Mouse (Mus musculus): ENCODE results near the gene Spopl.
A peak's percentile ranks its signal among the peaks of the same experiment; 100 is the strongest.
"Not testable (repeated sequence)": the region's sequence is repeated elsewhere in the genome, so short reads cannot be mapped to it uniquely, and the experiment has no call there.

Spopl gene

DNA sequence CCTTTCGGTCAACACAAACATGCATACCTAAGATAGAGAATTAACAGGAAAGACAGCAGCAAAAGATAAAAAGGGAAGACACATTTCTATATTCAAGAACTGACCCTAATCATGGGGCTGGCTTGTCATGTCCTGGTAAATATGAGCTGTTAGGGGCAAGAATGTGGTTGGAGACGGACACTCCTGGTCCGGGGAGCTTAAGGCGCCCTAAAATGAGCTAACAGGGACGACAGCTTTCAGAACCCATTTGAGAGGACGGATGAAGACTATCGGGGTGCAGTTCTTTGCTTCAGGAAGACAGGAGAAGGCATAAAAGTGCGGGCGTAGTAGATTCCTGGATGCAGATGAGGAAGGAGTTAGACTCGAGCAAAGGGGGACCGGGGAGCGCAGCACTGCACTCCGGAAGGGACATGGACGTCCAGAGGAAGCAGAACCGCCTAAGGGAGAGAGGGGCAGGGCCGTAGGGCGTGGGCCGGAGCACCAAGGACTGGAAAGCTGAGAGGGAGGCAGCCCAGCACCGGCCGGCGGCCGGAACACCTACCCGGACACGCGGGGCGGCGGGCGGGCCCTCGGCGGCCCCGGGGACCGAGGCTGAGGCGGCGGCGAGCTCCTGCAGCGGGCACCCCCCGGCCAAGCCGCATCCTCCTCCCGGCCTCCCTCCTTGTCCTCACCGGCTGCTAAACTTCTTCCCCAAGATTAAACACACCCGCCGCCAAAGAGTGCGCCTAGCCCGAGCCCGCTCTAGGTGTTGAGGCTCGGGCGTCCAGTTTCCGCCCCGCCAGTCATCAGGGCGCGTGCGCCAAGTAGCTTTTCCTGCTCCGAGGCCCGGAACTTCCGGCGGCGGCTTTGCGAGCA lies at the start of gene Spopl:
Gene Spopl, minus strand, starts transcription at position 805 of the 855 bp plus-strand sequence.
- peak; percentile 89 to 92 for DNase-seq (ENCODE audit: low spot score in 2 of 2)

DNA sequence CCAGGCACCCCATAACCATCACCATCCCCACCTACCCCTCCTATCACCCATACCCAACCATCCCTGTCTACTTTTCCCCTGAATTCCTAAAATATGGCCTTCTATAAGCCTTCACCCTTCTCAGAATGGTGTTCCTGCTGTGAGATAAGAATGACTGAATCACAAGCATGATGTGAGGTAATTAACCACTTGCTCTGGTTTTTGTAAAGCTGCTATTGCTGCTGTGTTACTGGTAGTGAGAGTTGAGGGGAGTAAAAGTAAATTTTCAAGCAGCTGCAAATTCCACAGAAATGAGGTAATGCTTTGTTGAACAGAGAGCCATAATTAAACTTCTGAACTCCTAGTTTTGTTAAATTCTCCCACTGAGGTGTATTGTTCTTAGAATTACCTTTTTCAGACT lies 48.2 kb upstream of the Spopl start:
- no peak for DNase-seq (ENCODE audit: low spot score in 2 of 2)

DNA sequence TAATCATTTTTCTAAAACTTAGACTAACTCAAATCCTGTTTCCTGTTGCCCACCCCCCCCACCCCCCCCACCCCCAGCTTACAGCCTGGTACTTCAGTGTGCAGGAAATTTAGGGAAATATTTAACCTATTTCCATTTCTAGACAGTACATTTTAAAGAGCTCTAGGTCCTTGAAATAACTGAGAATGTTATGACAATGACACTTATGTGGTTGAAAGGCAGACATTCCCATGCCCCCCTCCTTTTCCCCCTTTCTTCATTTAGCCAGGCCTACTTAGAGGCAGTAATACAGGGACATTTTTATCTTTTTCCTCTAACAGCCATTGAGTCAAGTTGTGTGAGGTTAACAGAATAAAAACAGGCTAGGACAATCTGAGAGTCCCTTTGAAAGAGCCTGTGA lies 46.1 kb upstream of the Spopl start:
- DNase-seq (ENCODE audit: low spot score in 2 of 2), result no peak

DNA sequence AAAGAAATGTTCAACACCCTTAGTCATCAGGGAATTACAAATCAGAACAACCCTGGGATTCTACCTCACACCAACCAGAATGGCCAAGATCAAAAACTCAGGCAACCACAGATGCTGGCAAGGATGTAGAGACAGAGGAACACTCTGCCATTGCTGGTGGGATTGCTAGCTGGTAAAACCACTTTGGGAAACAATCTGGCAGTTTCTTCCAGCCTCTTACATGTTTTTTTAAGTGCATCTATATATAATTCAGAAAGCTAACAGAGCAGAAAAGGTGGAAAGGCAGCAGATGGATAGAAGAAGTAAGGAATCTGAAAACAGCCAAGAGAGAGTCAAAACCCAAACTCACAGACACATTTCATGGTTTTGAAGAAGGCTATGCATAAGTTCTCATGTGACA lies 33.5 kb upstream of the Spopl start:
- DNase-seq (ENCODE audit: low spot score in 2 of 2), result no peak

DNA sequence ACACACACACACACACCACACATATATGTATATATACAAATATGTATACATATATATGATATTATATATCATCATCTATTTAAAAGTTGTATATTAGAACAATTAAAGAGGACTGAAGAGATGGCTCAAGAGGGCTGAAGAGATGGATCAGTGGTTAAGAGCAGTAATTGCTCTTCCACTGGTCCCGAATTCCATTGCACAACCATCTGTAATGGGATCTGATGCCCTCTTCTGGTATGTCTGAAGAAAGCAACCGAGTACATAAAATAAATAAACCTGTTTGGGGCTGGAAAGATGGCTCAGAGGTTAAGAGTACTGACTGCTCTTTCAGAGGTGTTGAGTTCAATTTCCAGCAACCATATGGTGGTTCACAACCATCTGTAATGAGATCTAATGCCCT lies 16.9 kb upstream of the Spopl start:
- DNase-seq (ENCODE audit: low spot score in 2 of 2), result no peak

DNA sequence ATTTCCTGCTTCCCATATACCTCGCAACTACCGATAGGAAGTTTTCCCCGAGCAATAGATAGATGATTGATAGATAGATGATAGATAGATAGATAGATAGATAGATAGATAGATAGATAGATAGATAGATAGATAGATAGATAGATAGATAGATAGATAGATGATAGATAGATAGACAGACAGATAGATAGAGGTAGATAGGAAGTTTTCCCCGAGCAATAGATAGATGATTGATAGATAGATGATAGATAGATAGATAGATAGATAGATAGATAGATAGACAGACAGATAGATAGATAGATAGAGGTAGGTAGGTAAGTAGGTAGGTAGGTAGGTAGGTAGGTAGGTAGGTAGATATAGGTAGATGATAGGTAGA lies 239 bp upstream of the Spopl start:
- DNase-seq (ENCODE audit: low spot score in 2 of 2), result not testable (repeated sequence)

DNA sequence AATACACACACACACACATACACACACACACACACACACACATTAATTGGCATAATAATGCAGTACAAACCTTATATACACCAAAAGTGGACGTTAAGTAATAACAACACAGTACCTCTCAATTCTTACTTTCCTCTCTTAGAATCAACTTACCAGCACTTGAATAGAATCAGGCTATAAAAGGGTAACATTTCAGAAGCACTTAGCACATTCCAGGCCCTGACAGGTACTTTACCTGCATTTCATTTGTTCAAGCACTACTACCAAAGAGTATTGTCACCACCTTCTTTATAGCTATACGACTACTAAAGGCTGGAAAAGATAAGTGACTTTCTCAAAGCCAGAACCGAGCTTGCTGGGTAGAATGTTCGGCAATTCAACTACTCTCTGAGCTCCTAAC lies 1.3 kb downstream of the Spopl start:
- no peak for DNase-seq (ENCODE audit: low spot score in 2 of 2)

DNA sequence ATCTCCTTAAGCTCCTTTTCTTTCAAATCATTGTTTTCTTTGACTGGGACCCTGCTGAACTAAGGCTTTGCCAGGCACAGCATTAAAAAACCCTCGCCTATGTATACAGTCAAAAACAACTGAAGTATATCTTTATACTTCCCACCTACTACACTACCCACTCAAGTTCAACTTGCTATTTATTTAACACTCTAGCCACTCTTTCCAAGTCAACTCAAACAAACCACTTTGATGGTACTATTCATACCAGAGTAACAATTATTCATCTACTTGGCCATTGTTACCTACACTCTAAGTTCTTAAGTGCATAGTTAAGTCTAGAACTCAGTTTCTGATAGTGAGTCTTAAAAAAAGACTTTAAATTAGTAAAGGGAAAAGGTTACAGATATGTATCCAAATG lies 3.1 kb downstream of the Spopl start:
- DNase-seq (ENCODE audit: low spot score in 2 of 2), result no peak

DNA sequence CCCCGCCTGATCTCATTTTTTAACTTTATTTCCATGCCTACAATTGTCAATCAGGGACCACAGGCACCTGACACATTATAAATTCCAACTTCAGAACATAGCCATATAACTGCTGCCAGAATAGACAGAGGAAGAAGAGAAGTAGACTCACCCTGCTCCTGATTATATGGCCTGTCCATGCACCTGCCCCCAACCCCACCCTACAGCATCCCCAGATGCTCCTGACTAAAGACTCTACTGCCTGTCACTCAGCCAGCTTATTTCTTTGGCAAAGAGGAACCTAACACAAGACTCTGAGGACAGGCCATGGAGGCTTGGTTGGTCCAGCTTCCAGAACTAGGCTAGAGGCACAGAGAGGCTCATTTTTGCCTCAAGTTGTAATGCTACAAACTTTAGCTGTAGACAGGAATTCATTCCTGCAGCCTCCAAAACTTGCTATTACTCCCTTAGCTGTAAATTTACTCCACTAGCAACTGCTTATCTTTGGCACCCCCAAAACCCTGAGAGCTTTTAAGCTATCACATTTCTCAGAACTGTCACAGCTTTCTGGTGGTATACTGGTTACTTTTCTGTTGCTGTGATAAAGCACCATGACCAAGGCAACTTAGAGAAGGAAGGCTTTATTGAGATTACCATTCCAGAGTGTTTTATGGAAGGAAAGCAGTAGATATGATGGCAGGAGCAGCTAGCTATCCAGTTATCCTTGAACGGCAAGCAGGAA lies 6.7 kb downstream of the Spopl start:
- no peak for DNase-seq (ENCODE audit: low spot score in 2 of 2)

DNA sequence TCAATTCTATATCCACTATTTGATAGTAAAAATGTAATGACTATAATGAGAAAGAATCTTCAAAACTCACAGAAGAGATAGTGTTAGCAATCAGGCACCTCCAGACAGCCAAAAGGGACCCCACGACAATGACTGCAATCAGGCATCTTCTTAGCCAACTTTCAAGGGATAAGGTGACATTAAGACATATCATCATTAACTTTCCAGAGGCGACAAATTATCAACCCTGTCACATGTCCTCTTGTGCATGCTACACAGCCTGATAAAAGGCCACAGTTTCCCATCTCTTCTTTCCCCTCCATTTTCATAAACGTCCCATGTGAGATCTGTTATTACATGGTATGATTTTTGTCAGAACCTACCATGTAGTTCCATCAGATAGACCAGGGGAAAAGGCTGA lies 9.0 kb downstream of the Spopl start:
- DNase-seq (ENCODE audit: low spot score in 2 of 2), result no peak

DNA sequence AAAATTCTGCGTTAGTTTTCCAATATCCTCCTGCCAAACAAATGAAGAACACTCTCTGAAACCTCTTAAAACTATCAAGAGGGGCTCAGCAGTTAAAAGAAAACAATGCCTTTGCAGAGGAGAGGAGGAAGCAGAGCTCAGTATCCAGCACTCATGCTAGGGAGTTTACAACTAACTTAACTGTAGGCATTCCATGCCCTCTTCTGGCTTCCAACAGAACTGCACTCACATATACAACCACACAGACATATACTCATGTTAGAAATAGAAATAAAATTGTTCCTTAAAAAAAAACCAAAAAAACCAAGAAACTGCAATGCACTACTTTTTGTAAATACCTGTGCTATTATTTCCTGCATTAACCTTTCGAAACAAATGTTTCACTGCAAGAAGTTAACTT lies 12.7 kb downstream of the Spopl start:
- DNase-seq (ENCODE audit: low spot score in 2 of 2), result no peak

DNA sequence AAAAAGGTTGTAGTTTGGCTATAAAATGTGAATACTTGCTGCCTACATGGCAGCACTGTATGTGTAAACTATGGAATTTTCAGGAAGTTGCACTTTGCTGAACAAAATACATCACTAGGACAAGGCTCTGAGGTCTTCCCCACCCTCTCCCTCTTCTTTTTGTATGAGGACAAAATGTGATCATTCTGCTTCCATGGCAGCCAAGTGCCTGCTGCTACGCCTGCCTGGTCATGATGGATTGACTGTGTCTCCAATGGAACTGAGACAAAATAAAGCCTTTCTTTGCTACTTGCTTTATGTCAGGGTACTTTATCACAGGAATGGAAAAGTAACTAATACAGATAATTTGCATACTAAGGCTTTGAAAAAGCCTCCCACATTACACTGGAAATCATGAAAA lies 20.7 kb downstream of the Spopl start:
- DNase-seq (ENCODE audit: low spot score in 2 of 2), result no peak

DNA sequence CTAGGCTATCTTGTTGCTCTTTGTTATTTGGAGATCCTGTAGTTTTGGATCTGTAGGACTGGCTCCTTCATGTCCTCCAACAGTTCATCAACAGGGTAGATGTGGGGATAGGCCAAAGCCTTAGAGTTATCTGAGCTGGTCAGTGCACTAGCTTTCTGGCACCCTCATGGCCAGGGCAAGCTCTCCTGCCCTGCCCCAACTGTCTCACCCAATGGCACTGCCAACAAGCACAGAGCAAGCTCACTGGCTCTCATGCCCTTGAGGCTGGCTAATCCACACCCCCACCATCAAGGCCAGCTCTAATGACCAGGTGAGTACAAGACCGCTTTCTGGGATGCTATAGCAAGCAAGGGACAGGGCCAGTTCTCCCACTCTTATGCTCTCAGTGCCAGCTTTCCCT lies 24.7 kb downstream of the Spopl start:
- DNase-seq (ENCODE audit: low spot score in 2 of 2), result no peak

DNA sequence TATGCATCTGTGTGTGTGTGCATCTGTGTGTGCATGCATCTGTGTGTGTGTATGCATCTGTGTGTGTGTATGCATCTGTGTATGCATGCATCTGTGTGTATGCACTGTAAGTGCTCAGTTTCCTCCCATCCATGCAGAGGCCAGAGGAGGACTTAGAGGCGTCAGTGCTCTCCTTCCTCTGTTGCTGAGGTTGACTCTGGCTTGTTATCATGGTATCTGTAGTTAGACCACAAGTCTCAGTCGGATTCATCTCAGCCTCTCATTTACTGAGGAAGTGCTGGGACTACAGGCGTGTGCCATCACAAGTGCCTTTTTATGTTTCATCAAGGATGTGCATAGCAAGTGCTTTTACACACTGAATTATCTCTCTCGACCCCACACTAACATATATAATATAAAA lies 31.9 kb downstream of the Spopl start:
- no peak for DNase-seq (ENCODE audit: low spot score in 2 of 2)

DNA sequence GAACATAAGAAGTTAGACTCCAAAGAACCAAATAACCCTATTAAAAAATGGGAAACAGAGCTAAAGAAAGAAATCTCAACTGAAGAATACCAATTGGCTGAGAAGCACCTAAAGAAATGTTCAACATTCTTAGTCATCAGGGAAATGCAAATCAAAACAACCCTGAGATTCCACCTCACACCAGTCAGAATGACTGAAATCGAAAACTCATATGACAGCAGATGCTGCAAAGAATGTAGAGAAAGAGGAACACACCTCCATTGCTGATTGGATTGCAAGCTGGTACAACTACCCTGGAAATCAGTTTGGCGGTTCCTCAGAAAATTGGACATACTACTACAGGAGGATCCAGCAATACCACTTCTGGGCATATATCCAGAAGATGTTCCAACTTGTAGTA lies 44.2 kb downstream of the Spopl start:
- not testable (repeated sequence) for DNase-seq (ENCODE audit: low spot score in 2 of 2)

DNA sequence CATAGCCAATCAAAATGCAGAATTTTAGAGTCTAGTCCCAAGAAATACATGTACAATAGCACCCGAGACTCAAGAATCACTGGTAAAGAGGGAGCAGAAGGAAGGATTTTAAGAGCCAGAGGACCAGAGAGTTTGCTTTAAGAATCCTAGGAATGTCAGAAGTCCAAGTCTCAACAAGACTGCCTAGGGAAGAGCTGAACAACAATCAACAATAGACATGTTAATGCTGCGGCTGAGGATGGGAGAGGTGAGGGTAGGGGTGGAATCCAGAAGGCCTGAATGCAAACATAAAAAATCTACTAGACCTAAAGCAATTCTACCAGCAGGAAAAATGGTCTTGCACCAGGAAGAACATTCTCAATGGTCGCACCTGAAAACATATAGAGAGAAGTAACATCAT lies 66.8 kb downstream of the Spopl start:
- no peak for DNase-seq (ENCODE audit: low spot score in 2 of 2)

DNA sequence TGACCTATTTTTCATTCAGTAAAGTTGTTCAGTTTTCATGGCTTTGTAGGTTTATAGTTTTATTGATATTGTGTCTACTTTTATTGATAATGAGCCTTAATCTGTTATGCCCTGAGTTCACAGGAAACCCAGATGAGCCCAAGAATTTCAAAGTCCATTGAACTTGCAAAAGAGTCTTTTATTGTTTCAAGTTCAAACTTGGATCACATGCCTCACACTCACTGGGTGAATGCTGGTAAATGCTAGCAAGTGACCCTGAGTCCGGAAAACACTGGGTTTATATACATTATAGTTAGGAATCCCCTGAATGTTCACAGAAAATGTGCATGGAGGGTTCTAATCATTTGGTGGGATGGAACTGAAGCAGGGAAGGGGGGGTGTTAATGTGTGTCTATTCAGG lies 90.2 kb downstream of the Spopl start:
- no peak for DNase-seq (ENCODE audit: low spot score in 2 of 2)

DNA sequence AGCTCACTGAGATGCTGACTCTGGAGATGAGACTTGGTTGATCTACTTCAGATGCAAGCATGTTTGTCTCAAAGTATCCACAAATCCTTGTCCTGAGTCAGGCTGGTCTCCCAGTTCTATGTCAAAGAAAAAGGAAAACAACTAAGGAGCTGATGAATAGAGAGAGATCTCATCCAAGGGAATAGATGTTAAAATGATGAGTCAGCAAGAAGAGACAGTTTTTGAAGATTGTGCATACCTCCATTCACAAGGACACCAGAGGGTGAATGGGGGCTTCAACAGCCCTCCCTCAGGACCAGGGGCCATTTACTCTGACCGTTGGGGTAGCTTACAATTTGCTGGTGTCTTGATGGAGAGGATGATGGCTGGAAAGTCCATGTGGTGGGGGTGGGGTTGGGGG lies 104.4 kb downstream of the Spopl start:
- DNase-seq (ENCODE audit: low spot score in 2 of 2), result no peak

DNA sequence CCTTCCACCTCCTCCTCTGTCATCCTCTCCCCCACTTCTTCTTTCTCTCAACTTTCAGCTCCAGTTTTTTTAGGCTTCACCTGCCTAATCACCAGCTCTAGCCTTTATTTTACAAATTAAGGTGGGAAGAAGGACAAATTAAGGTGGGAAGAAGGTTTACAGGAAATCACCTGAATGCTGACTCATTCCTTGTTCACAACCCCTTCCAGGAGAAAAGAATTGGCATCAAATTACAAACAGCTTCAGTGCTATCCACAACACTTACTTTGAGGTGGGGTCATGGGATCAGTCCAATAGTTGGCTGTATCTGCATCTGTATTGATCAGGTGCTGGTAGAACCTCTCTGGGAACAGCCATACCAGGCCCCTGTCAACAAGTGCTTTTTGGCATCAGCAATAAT lies 114.5 kb downstream of the Spopl start:
- no peak for DNase-seq (ENCODE audit: low spot score in 2 of 2)
